Mouse (Mus musculus) testis, postnatal 14 days (tissue): ENCODE results near the gene Plekhf1.
A peak's percentile ranks its signal among the peaks of the same experiment; 100 is the strongest.

Source experiments
- DNase-seq: peaks from one replicate; pipeline ENCODE4 v3.0.0; 2021; ENCODE audit warnings: low spot score

Plekhf1 gene

DNA sequence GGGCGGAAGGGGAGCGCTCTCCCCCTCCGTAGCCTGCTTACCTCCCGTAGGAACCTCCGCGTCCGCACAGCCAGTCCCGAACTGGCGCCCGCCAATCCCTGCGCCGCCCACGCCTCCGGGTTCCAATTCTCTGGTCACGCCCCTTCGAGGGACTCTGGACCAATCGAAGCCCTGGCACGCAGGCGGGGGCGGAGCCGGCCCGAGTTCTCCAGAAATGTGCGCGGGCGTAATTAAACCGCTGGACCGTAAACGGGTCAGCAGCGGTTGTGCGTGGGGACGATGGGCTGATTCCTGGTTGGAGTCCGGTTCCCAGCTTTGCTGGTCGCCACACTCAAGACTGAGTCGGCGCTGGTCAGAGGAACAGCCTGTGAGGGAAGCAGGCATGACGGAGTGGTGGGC is at the start of gene Plekhf1:
Gene Plekhf1 (minus strand): TSS at position 117 of the 399 bp plus-strand sequence.
- DNase-seq = peak; percentile 92

DNA sequence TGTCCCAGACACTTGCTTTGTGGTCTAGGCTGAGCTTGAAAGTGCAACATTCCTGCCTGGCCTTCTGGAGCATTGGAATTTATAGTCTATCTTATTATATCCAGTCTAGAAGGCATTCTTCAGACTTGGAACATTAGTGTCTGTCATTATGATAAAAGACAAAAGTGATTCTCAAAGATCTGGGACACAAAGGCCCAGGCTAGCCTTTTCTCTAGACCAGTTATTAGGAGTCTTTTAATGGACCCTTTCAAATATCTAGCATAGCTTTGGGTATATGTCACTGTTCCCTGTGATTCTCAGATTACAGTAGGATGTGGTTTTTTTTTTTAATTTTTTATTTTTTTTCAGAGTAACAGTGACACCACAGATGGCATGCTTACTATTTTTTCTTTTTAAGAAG is 44.7 kb upstream of the Plekhf1 start:
- no peak for DNase-seq

DNA sequence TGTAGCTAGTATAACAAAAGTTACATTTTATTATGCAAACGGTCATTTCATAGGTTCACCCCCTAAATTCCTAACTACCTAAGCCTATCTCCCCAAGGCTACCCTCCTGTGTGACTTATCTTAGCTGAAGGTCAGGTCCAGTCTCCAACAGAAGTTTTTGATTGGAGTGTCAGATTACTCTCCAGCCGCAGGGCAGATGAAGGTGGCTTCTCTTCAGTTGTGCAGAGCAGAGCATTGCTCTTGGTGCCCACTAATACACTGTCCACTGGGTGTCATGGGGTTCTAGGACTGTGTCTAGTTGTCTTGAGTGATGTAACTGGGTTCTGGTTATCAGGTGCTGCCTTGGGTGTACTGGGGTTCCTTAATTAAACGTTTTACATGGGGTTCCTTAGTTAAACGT is 44.0 kb upstream of the Plekhf1 start:
- no peak for DNase-seq

DNA sequence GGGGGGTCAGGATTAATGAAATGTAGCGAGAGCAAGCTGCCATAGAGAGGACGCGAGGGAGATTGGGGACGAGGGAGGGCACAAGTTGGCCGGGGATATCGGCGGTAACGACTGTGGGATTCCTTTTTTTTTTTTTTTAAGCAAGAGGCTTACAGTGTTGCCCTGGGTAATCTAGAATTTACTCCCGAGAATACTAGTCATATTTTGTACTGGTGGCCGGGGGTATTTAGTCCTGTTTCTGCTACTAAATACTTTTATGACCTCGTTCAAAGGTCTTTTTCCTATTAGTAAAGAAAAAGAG is 43.6 kb upstream of the Plekhf1 start:
- no peak for DNase-seq

DNA sequence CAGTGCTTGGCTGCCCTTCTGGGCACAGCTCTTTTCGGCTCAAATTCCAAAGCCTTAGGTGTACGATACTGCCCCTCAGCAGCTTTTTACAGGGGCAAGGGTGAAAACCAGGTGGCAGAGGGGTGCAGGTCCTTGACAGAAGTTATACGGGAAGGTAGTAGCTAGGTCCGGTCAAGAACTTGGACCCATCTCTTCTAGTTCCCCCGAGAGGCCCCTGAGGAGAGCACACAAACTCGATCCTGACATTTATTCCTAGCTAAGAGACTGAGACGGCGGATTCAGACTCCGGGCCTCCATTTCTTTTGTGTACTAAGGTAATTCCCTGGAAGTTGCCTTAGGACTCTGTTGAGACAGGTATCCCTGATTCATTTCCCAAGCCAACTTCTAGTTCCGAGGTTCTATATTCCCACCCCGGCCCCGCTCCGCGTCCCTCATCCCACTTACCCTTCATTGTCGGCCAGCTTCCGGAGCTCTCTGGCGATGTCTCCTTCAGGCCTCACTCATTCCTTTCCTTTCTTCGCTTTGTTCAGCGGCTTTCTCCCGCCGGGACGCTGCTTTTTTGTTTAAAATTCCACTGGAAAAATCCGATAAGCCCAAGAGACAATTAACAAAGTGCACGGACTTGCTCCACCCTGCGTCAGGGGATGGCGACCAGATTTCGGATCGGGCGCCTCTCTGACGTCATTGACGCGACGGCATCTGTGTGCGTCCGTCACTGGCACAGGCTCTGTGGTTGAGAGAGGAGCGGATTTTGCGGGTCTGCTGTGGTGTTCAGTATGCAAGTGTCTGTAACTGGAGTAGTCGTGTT is 43.1 kb upstream of the Plekhf1 start, which contains the start of gene Pop4:
Gene Pop4 (minus strand): TSS at position 721 of the 808 bp plus-strand sequence.
- peak; percentile 90 for DNase-seq

DNA sequence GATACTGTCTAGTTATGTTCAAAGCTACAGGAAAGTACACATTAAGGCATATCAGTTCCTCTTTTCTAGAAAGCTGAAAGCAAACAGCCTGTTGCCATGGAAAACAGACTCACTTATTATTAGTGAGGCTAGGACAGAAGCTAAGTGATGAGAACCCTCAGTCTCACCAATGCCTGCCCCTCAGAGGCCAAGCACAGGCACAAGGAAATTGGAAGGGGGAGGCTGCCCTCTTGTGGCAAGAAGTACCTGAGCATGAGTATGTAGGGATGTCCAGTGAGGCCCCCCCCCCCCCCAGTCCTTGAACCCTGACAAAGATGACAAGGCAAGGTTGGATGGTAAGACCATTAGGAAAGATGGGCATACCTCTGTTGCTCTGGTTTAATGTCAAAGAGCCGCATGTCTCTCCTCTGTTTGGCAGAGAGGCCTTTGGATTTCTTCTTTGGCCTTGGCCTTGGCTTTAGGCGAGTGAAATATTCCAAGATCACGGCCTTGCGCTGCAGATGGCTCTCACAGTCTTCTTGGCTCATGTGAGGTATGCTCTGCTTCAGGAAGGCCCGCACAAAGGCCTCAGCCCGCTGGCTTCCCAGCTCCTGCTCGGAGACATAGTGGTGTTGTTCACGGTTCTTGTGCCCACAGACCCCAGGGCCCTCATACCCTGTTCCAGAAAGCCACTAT is 39.3 kb upstream of the Plekhf1 start:
- peak; percentile 18 for DNase-seq

DNA sequence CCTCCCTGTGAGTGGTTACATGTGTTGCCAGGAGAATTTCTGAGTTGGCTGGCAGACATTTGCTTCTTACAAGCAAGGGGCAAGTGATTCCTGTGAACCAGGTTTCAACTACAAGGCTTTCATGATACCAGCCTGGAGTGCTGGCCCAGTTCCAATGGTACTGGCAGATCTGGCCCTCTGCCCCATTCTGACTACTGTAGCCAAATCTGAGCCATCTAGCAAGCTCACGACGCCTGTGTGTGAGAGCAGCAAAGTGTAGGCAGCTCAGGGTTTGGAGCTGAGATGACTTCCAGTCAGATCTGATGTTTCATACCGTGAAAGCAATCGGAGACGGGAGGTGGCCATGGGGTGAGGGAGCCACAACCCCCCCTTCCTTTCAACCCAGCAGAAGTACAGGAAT is 34.6 kb upstream of the Plekhf1 start:
- DNase-seq = no peak

DNA sequence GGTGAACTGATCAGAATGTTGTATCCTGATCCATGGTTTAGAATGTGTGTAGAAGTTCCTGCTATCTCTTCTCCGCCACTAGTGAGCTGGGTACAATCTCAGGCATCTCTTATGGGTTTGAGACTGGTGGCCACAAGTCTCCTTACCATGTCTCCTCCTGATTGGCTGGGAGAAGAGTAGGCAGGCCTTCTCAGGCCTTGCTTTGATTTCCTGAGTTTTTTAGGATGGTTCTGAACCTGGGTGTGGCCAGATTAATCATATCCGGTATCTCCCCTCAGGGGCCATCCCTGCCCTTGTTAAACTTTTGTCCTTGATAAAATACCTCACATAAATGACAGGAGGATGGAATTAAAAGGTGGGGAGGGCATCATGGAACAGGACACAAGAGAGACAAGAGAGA is 31.8 kb upstream of the Plekhf1 start:
- DNase-seq = no peak

DNA sequence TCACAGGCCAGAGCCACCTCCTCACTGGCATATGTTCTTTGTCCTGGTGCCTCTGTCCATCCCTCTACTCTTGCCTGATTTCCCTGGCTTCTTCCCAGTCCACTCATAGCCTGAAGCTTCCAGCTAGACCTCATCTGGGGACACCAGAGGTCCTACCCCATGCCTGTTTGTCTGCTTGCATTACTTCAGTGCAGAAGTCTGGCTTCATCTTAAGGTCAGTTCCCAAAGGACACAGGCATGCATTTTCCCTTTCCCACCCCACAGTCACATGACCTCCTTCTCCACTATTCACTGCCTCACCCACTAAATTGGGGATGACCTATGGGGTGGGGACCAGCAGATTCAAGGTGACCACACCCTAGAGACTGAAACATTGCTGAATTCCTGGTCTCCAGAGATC is 25.6 kb upstream of the Plekhf1 start:
- DNase-seq = no peak

DNA sequence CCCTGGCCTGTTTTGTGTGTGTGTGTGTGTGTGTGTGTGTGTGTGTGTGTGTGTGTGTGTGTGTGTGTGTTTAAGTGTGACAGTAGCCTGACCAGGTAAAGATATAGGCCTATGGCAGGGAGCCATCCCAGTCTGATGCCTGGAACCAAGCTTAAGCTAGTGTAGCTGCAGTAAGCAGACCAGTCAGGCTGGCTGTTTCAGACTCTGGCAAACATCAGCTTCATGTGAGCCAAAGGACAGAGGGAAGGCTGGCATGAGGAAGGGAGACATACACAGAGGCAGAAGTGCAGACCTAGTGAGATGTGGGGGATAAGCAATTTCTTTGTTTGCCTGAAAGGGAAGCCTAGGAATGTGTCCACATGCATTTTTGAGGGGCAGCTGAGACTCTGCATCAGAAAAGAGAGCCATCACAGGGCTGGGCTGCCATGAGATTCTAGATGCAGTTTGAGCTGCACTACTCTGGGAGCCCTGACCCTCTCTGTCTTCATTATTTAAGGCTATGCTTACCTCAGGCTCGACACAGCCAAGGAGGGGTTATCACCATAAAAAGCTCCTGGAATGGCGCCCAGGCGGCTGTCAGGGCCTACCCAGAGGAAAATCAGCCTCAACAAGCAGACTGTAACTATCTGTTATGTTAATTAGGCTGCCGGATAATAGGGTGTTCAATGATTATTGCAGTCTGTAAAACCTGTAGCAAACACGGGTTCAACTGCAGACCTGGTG is 23.8 kb upstream of the Plekhf1 start:
- no peak for DNase-seq

DNA sequence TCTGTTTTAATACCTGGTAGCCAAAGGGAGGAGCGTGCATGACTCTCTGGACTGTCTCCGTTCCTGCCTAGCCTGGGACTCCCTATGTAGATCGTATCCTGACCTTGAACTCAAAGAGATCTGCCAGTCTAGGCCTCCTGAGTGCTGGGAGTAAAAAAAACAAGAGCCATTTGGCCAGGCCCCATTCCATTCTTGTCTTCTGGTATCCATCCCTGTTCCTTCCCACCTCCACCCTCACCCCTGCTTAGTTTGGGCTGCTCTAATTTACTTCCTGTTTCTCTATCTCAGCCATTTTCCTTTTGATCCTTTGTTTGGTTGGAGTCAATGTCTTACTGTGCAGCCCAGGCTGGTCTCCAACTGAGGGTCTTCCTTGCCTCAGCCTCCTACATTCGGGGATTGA is 14.6 kb upstream of the Plekhf1 start:
- no peak for DNase-seq

DNA sequence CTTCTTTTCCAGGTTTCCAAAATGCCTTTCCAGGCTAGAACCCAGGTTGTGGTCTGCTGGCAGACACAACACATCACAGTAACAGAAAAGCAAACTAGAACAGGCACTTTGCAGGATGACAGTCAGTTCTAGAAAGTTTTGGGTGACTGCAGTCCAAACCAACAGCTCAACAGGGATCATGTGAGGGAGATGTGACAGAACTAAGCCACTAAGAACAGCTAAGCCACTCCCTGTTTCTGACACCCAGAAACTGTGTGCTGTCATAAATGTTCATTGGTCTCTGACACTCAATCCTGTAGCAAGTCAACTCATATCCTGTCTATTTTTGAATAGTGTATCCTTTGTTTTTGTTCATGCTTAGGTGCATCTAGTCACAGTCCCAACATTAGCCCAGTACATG is 9.3 kb upstream of the Plekhf1 start:
- DNase-seq = no peak

DNA sequence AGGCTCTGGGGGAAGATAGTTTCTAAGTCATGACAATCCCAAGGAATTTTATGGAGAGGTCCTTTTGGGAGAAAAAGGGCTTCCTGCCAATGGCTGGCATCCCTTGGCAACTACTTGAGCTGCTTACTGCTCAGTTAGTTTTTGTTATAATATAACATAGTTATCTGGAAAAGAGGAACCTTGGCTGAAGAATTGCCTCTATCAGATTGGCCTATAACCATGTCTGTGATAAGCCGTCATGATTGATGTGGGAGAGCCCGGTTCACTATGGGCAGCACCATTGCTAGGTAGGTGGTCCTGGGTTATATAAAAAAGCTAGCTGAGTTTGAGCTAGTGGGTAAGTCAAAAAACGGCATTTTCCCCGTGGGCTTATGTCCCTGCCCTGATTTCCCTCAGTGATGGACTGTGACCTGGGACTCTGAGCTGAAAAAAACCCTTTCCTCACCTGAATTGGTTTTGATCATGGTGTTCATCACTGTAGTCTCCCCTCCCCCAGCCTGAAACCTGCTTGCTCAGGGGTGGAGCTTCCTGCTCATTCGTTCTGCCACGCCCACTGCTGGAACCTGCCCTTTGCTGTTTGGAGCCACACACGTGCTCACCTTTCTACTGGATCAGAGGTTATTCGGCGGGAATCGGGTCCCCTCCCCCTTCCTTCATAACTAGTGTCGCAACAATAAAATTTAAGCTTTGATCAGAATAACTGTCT is 8.7 kb upstream of the Plekhf1 start:
- no peak for DNase-seq

DNA sequence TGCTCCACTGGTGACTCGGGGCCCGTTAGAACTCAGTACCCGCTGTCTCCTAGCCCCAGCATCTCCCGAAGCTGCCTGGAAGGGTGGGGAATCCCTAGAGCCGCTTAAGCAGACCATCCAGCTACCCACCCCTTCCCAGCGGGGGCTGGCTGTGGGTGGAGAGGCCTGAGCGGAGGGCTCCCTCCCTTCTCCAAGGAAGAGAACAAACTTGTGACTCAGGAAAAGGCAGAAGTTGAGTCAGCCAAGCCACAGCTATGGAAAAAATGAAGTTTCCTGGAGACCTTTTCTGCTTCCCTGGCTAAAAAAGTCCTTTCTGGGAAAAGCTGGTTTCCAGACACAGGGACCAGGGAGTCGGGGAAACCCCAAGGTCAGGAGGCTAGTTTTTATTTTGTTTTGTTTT is 2.5 kb upstream of the Plekhf1 start:
- DNase-seq = no peak

DNA sequence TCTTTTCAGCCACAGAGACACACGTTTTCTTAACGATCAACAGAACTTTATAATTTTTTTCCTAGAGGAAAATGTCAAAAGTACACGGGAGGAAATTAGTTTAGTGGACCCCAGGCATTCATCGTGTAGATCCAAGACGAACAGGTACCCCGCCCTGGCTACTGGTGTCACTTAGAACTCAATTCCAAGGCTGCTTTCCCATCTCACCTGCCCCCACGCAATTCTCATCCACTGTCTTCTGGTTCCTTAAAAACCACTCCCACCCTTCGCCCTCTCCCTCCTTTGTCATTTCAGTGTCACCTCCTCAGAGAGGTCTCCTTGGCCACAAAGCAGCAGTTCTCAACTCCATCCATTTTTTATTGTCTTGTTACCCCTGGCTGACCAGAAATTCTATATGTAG is 513 bp upstream of the Plekhf1 start:
- no peak for DNase-seq

DNA sequence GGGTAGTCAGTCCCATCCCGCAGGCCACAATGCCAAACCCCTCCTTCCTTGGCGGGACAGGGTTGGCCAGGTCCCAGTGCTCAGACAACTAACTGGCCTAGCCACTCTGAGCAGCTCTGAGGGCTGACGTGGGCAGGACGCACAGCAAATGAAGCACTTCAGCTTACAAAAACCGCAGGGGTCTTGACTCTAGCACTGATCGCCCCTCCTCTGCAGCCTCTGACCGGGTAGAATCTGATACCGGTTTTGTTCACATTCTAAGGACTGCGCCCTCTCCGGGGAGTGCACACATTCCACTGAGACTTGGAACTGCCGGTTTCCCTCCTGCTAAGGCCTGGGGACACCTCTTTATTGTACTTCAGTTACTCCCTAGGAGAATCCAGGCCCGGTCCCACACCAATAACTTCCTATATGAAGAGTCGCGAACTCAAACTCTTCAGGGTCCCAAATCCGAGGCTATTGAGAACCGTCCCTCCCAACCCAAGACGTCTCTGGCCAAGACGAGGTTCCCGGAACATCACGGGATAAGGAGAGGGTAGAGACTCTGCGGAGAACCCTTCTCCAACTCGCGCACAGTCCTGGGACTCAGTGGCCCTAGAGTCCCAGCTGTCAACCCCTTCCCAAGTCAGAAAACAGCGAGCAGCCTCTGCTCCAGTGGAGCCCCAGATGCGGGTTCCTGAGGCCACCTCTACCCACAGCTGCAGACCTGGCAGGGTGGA is 476 bp downstream of the Plekhf1 start:
- peak; percentile 76 for DNase-seq

DNA sequence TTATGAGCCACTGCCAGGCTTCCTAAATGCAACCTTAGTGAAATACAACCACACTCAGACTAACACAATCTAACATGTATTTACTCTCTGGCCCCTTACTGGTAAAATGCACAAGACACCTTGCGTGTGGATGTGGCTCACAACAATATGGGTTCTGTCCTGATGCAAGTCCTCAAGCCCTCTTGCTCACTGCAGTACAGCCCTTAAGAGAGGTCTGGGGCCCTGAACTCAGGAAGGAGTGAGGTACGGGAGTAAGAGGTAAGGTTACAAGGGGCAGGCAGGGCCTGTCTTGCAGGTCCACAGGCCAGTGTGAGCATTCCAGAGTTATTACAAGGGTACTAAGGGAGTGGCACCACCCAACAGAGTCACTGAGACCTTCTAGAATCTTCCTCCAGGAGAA is 1.6 kb downstream of the Plekhf1 start:
- no peak for DNase-seq

DNA sequence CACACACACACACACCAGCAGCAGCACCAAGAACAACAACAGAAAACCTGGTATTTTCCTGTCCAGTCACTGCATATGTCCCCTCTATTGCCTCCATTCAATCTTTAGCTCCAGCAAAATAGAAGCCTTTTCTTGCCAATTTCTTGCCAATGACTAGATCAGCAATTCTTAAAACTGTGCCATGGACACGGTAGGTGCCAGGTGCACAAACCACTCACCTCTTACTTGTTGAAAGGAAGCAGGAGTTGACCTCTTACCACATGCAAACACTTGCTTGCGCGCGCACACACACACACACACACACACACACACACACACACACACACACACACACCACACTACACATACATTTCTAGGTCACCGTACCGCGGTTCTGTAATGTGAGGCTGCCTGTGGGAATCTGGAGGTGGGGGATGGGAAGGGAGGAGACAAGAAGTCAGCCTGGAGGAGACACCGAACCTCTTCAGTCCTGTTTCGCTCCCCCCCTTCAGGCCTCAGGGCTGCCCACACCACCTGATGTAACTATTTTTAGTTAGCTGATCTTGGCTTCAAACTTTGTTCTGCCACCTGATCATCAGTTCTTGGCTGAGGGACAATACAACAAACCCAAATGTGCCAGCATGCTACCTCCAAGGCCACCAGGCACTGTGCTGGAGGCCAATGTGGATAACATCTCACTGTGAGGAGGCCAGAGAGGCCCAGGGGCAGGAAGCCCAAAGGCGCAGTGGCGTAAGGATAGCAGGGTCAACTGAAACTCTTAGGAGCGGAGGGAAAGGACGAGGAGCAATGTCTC is 3.0 kb downstream of the Plekhf1 start:
- DNase-seq = peak; percentile 64

DNA sequence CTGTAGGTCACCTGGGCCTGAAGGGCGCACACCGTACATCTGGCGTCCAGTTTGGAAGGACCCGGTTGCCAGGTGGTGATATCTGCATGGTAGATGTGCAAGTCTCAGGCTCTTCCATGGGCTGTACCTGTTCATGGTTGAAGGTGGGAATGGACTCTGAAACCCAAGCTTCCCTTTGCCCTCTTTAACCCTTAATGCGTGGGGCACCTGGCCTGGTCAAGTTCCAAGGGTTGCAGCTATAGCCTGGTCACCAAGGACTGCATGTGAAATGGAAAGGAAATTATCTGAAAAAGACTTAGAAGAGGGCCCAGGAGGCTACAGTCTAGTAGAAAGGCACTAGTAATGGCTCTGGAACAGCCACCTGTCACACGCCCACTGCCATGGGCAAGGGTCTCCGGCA is 7.0 kb downstream of the Plekhf1 start:
- no peak for DNase-seq

DNA sequence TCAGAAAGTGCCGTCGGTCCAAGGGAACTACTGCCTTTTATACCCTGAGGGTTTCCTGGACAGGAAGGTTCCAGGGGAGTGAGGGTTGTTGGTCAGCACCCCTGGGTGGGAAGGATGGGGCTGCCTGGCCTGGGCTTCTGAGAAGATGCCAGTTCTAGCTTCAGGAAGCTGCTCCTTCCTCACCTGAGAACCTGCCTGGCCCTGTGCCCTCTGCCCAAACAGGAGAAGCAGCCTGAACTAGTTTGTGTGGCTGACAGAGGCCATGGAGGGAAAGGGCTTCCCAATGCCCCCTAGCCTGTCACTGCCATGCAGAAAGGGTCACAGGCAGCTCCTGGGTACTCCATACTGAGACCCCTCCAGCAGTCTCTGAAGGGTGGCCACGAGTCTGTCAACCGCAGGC is 8.3 kb downstream of the Plekhf1 start:
- DNase-seq = no peak
